Mouse (Mus musculus) kidney, adult 2 months (tissue): ENCODE measurements around the gene Plekhn1. TPM values are rescaled to one million over a fixed set of nuclear protein-coding genes. Genes with fewer than 3 reads are reported as not detected.

Experiments used
- DNase-seq: peaks from one replicate; pipeline ENCODE4 v3.0.0; 2021
- H3K27ac ChIP-seq: fragments of 200-500 bp; 2 replicates; pipeline ENCODE4 v1.5.1; 2012; ENCODE audit warnings: low read depth, low read length, control low read depth, inconsistent platforms; ENCODE audit not compliant: insufficient read depth
- H3K27me3 ChIP-seq: fragments of 200-500 bp; replicated peaks from 2 replicates; pipeline ENCODE4 v1.6.1; 2012; ENCODE audit warnings: mild to moderate bottlenecking, moderate library complexity, low read length, inconsistent platforms; ENCODE audit not compliant: control insufficient read depth, insufficient read depth
- H3K36me3 ChIP-seq: fragments of 200-500 bp; 2 replicates; pipeline ENCODE4 v1.6.1; 2012; ENCODE audit warnings: mild to moderate bottlenecking, moderate library complexity, low read length, inconsistent platforms; ENCODE audit not compliant: control insufficient read depth, insufficient read depth
- H3K4me1 ChIP-seq: fragments of 200-500 bp; 2 replicates; pipeline ENCODE4 v1.6.1; 2011; ENCODE audit warnings: low read length; ENCODE audit not compliant: control insufficient read depth, insufficient read depth
- H3K4me3 ChIP-seq: fragments of 200-500 bp; 2 replicates; pipeline ENCODE4 v1.5.1; 2011; ENCODE audit warnings: mild to moderate bottlenecking, low read depth, low read length, control low read depth; ENCODE audit not compliant: insufficient read depth
- CTCF ChIP-seq: fragments of 200-500 bp; conservative IDR thresholded peaks from 2 replicates; pipeline ENCODE4 v1.5.1; 2011; ENCODE audit warnings: low read depth, mild to moderate bottlenecking, control low read depth, low read length, moderate library complexity, mixed read lengths; ENCODE audit not compliant: insufficient read depth, insufficient read length
- POLR2A ChIP-seq: fragments of 200-500 bp; IDR thresholded peaks from one replicate; pipeline ENCODE4 v1.6.1; 2011; ENCODE audit warnings: low read depth, low read length, control low read depth
- WGBS: fragments of 180-500 bp; shearing (Covaris S2); methylation state at CpG from one replicate; pipeline ENCODE4 v1.1.7; 2018; 5-methylcytosine and 5-hydroxymethylcytosine counted together
- polyA plus RNA-seq: library from polyadenylated mRNA; depleted of rRNA; stranded (reverse); fragments of >200 nt; gene quantifications from 2 replicates; pipeline ENCODE4 v1.2.3, GENCODE M21; 2012

Plekhn1 gene
- polyA plus RNA-seq, 1 experiment, result 34.8 TPM

DNA sequence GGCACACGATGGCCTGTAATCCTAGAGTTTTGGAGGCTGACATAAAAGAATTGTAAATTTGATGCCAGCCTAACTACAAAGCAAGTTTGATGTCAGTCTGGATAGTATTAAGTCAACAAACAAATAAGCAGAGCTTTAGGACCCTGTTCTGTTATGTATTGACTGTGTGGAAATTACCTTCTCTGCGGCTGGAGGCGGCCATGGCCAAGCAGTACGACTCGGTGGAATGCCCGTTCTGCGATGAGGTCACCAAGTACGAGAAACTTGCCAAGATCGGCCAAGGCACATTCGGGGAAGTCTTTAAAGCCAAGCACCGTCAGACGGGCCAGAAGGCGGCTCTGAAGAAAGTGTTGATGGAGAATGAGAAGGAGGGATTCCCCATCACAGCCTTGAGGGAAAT lies 21.5 kb downstream of the Plekhn1 start:
- no peak overlapping the region for H3K4me3 ChIP-seq
- WGBS, result 96% methylated on average over 13 of the region's 13 CpGs
- no peak for DNase-seq
- no peak overlapping the region for H3K27ac ChIP-seq
- TF ChIP-seq CTCF (no peak), POLR2A (no peak)
- H3K4me1 ChIP-seq, result no peaks in the 10 kb centered on the region
- H3K36me3 ChIP-seq, result no peaks in the 10 kb centered on the region
- H3K27me3 ChIP-seq, result no peaks in the 10 kb centered on the region

DNA sequence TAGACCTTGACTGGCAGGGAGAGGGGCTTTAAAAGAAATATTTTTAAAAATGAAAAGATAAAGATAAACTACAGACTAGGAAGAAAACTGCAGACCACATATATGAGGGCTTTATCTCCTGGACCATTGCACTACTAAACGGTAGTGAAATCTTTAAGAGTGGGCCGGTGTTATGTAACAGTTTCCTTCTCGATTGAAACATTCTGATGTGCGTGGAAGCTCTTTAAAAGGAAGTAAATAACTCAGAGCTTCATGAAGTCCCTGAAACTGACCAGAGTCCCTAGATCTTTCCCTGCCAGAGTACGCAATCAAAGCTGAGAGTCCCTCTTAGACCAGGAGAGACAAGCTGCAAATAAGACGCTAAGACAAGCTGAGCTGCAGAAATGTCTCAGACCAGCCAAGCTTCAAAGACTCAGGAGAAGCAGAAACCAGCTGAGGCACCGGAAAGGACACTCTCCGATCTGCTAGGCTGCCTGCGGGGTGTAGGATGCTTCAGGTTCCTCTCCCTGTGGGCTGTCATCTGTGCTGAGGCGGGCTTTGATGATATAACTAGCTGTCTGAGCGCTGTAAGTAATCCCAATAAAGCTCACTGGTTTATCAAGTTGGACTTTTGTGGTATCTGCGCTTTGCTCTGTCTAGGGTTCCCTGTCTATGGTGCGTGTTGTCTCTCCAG lies 24.6 kb downstream of the Plekhn1 start:
- TF ChIP-seq POLR2A, result no peak
- no peak for TF ChIP-seq CTCF
- 76% methylated on average over 13 of the region's 13 CpGs for WGBS
- no peak for DNase-seq
- no peaks in the 10 kb centered on the region for H3K36me3 ChIP-seq
- H3K27me3 ChIP-seq, result no peaks in the 10 kb centered on the region
- no peaks in the 10 kb centered on the region for H3K4me1 ChIP-seq
- H3K27ac ChIP-seq, result no peak overlapping the region
- H3K4me3 ChIP-seq, result no peak overlapping the region

DNA sequence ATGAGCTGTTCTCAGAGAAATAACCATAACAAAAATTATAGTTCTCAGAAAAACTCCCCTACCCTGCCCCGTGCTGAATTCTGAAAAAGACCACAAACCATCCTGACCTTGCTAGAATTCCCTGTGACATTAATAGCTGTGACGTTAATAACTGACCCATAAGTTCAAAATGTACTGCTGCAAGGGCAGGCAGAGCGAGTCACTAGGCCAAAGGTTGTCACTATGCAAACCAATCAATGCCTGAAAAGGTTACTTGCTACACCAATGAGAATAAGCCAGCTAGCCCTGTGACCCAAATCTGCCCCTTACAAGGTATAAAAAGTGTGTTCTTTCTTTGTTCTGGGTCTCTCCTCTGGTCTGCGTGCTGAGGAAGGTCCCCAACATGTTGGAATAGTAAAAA lies 25.8 kb downstream of the Plekhn1 start:
- H3K27ac ChIP-seq, result no peak overlapping the region
- no peak for TF ChIP-seq CTCF
- no peak for TF ChIP-seq POLR2A
- no peaks in the 10 kb centered on the region for H3K4me1 ChIP-seq
- DNase-seq, result no peak
- no peaks in the 10 kb centered on the region for H3K36me3 ChIP-seq
- 78% methylated on average over 4 of the region's 4 CpGs for WGBS
- H3K4me3 ChIP-seq, result no peak overlapping the region
- no peaks in the 10 kb centered on the region for H3K27me3 ChIP-seq

DNA sequence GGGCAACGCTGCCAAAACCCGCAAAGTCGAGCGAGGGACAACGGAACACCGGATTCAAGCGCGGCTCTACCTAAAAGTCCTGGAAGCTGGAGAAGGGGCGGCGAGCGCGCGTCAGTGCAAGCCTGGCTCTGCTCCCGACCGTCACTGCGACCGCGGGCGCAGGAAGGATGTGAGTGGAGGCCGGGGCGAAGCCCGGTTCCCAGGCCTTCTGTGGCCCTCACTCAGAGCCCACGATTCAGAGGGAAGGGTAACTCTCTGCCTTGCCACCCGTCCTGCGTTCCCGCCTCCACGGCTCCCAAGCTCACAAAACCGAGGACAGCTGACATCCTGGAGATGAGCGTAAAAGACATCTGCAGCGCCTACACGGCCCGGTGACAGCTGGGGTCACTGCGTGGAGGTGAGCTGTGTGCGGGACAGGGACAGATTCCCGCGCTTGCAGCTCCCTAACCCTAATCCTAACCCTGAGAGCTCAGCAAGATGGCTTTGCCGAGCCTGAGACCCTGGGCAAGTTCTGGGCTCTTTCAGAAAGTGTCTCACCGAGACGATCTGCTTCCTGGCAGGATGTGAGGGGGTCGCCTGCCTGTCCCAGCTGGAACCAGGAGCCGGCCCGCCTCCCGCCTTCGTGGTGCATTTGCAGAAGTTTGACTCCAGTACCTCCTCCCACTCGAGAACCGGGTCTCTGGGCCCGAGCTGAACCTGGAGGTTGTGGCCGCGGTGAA lies 31.1 kb downstream of the Plekhn1 start:
- no peaks in the 10 kb centered on the region for H3K36me3 ChIP-seq
- peak overlapping the region; percentile 79 for H3K4me3 ChIP-seq
- 0 out of 2 replicates have a peak, but pooled peaks cover 2% of the 10 kb centered on the region for H3K4me1 ChIP-seq
- WGBS, result 2% methylated on average over 49 of the region's 49 CpGs
- H3K27me3 ChIP-seq, result no peaks in the 10 kb centered on the region
- peak overlapping the region; percentile 75 for H3K27ac ChIP-seq
- TF ChIP-seq POLR2A (no peak), CTCF (no peak)
- no peak for DNase-seq

DNA sequence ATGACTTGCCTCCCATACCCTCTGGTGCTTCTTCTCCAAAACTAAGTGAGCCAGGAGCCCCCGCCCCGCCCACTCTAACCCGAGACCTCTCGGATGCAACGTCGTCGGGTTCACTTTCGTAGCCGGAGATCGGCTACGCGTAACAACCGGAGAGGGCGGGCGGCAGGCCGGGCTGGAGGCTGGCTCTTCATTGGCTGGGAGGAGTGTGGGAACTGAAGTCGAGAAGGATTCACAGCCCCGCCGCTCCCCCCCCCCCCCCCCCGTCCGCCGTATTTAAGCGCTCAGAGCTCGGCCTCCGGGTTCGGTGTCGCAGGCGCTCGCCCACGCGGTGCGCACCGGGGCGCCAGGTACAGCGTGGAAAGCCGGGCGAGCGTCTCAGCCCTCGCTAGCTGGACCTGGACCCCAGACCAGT lies 31.6 kb downstream of the Plekhn1 start, which contains the start of gene AW011738:
Gene AW011738, plus strand, starts transcription at position 304 of the 412 bp plus-strand sequence.
- peak within 1 kb of the TSS; percentile 79 for H3K4me3 ChIP-seq
- no peaks in the 10 kb centered on the region for H3K36me3 ChIP-seq
- H3K27ac ChIP-seq, result peak within 1 kb of the TSS; percentile 75
- WGBS, result under 1% methylated on average over 39 of the region's 39 CpGs
- peak; percentile 82 for DNase-seq
- 0 out of 2 replicates have a peak, but pooled peaks cover 2% of the 10 kb centered on the region for H3K4me1 ChIP-seq
- no peaks in the 10 kb centered on the region for H3K27me3 ChIP-seq
- TF ChIP-seq POLR2A, result no peak

DNA sequence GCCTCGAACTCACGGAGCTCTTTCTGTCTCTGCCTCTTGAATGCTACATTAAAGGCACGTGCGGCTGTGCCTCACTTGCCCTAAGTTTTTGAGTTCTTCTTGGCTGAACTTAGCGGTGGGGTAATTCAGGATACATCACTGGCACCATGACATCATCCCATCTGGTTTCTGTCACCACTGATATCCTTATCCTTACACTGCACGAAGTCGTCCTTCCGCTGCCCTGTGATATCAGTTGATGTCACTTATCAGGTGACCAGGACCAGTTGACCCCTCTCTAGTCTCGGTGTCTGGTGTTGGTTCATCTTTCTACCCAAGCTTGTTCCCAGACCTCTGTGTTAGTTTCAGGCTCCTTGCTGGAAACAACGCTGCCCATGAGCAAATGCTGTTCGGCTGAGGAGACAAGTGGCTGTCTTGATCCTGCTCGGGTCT lies 32.2 kb downstream of the Plekhn1 start:
- TF ChIP-seq POLR2A (no peak), CTCF (no peak)
- 47% methylated on average over 12 of the region's 12 CpGs for WGBS
- peak overlapping the region; percentile 79 for H3K4me3 ChIP-seq
- H3K27ac ChIP-seq, result peak overlapping the region; percentile 12; the same call in 1 of the 2 replicates
- H3K4me1 ChIP-seq, result 0 out of 2 replicates have a peak, but pooled peaks cover 2% of the 10 kb centered on the region
- no peaks in the 10 kb centered on the region for H3K27me3 ChIP-seq
- DNase-seq, result no peak
- no peaks in the 10 kb centered on the region for H3K36me3 ChIP-seq
